Mouse (Mus musculus) kidney, postnatal 36 days (tissue): ENCODE data around the gene Ift57.

Experiments used
- DNase-seq, 2 experiments: peaks; one replicate each; pipeline ENCODE4 v3.0.0; 2021 to 2022; ENCODE audit warnings: mixed read lengths in 2 of 2

Ift57 gene

DNA sequence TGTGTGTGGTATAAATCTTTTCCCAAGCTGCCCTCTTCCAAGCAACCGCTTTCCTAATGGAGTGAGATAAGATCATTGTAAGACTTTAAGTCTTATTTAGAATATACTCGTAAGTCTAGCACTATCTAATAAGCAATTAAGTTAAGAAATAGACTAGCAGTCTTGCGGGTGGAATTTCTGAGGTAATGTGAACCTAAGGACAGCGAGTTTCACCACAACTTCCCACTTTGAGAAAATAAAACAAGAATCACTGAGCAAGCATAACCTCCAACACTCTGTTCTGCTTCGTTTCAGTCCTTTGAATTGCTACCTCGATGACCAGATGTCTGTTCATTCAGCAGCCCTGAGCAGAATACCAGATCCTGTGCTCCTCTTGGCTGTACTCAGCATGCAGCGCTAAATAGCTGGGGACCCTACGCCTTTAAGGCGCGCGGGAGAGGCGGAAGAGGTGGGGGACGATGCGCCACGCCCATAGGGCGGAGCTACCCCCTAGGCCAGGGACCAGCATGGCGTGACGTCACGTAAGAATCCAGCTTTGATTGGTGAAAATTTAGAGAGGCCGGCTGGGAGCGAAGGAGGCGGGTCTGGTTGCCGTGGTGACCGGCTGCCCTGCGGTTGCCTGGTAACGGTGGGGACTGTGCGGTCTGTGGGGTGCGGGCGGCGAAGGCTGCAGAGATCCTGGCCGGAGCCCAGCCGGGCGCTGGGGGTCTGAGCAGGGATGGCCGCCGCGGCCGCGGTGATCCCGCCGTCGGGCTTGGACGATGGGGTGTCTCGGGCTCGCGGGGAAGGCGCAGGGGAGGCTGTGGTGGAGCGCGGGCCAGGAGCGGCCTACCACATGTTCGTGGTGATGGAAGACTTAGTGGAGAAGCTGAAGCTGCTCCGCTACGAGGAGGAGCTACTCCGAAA is at the start of gene Ift57:
Gene Ift57, plus strand, starts transcription at position 614 of the 906 bp plus-strand sequence.
- peak; percentile 99 for DNase-seq

DNA sequence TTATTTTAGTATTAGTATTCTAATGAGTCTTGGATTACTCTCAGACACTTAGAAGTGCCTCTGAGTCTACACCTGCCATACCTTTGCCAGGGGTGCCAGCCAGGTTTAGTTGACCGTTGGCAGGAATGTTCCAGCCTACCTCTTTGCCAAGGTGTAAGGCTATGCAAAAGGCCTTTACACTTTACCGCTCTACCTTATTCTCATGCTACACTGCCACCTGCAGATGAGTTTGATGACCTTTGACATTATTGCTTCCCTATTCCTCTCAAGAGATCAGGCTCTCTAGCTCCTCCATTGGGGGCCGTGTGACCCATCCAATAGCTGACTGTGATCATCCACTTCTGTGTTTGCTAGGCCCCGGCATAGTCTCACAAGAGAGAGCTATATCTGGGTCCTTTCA is 41.9 kb upstream of the Ift57 start:
- DNase-seq: peak; percentile 7 to 38

DNA sequence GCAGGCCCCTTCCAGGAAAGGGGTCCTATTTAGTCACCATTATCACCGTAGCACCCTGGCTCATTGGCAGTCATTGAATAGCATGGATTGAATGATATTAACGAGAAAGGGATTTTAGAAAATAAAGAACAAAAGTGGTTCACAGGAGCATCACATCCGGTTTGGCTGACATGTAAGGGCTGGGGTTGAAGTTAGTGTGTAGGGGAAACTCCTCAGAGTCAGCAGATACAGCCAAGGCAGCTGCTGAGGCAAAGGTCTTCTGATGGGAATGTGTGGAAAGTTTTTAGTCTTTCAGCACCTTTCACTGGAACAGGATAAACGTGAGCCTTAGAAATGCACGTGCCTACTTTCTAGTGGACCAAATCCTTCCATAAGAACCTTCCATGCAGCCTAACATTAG is 41.0 kb upstream of the Ift57 start:
- DNase-seq: no peak

DNA sequence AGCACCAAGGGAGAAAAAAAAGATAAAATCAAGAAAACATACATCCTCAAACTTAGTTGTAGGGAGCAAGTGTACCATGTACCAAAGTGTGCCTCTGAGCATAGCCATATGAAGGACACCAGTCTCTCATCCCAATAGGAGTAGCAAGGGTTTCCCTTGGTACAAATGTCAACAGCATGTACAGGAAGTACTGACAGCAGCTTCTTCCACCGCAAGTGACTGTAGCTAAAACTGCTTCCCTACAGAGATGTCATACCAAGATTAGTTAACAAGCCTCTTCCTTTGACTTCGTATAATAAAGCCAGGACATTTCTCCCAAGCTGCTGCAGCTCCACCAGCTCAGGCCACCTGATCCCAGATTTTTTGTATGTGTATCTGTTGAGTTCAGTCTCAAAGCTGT is 39.9 kb upstream of the Ift57 start:
- DNase-seq: no peak

DNA sequence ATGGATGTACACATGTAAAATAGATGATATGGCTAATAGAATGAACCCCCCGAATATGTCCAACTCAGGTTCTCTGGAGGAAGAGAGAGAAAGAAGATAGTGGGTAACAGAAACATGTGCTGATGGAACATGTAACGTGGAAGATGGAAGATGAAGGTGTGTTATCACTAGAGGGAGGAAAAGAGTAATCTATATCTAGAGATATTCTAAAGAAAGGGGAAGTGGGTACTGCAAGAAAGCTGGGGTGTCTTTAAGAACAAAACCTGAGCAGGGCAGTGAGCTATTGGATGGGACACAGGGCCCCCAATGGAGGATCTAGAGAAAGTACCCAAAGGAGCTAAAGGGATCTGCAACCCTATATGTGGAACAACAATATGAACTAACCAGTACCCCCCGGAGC is 38.9 kb upstream of the Ift57 start:
- no peak for DNase-seq

GRCm38 (mm10) chr16:49662201-49662600 is 36.8 kb upstream of the Ift57 start:
- no peak for DNase-seq

- no peak for DNase-seq
Measured at GRCm38 (mm10) chr16:49664677-49665076, 34.4 kb upstream of the Ift57 start.

DNA sequence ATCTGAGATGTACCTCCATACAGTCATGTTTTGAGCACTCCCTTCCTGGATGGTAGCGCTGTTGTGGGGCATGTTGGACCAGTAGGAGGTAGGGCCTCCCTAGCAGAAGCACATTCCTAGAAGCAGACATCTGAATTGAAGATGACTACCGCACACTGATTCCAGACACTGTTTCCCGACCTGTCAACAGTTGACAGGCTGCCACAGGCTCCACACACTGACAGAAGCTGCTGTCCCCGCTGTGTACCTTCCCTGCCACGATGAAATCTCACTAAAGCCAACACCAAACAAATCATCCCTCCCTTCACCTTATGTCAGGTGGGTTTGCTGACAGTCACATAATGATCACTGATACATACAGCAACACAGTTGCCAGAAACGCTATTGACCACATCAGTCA is 19.4 kb upstream of the Ift57 start:
- DNase-seq: no peak

- DNase-seq: no peak
Measured at GRCm38 (mm10) chr16:49684961-49685360, 14.1 kb upstream of the Ift57 start.

DNA sequence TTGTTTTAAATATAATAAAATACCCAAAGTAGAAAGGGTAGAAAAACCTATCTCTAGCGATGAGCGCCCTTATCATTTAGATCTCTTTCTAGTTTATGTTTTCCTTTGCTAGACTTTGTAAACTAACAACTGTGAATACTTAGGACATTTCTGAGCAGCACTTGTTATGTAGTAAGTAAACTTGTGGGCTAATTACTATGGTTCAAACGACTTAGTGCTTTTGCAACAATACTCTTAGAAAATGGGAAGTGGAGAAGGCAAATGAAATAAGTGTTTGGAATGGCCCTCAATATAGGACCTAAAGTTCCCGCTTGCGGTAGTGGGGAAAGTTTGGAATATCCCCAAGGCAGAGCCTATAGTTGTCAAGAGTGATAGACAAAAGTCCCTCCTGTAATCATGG is 788 bp downstream of the Ift57 start:
- DNase-seq: no peak

- DNase-seq: no peak
Measured at GRCm38 (mm10) chr16:49708074-49708473, 9.0 kb downstream of the Ift57 start.

GRCm38 (mm10) chr16:49710188-49710587 is 11.2 kb downstream of the Ift57 start:
- DNase-seq: no peak

DNA sequence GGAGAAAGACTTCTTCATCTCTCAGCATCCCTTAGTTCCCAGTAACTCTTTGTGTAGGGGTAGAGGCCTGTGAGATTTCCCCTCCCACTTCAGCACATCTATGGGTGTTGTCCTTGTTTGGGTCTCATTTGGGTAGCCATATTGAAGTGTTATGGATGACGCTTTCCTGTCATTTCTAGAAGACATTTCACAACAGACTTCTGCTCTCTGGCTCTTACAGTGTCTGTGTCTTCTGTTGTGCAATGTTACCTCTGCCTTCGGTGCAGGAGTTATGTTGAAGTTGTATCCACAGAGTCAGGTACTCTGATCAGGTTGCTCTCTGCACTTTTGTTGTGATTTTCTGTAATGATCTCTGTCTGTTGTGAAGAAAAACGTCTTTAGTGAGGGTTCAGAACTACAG is 14.3 kb downstream of the Ift57 start:
- DNase-seq: no peak

DNA sequence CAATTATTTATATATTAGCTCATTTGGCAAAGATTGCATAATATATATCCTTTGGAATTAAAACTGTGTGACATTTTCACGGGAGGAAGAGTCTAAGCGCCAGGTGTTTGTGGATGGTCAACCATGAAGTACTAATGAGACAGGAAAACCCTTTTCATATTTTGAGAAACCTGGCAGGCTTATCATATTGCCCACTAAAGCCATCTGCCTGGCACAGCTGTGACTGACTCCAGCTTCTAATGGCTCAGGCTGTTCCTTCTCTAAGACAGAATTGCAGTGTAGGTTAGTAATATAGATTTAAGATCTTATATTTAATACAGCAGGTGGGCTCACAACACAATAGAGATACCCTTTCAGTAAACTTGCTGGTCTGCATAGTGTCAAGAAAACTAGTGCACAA is 21.6 kb downstream of the Ift57 start:
- no peak for DNase-seq

DNA sequence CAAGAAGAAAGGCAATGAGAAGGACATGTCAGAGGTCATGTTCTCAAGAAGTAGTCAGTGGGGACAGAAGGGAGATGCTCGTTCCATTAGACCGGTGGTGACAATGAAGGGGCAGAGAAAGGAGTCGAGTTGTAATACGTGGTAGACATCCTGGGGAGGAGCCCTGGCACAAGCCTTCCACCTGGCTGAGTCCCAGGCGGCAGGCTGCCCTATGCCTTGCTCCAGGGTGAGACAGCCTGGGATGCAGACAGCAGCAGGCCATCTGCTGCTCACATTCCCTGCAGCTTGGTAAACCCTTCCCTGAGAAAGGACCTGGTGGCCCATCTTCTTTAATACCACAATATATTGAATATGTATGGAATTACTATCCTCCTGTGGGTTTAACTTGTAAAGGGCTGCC is 22.6 kb downstream of the Ift57 start:
- DNase-seq: peak in 1 of 2 experiments; percentile 16

DNA sequence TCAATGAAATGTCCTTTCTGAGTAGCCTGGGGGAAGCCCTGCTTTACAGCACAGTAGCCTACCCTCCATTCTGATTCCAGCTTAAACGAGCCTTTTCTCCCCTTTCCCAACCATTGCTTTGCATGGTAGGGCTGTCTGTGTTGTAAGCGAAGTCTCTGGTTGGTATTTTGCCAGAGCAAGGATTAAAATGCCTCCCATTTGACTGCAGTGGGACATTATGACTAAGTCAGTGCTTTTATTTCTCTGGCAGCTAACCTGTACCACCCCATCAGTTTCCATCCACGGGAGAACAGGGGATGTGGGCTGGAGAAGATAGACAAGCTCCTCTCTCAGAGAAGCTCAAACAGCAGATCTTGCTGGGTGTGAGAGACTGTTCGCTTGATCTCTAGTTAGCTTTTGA is 24.2 kb downstream of the Ift57 start:
- no peak for DNase-seq

- DNase-seq: no peak
Measured at GRCm38 (mm10) chr16:49724232-49724631, 25.2 kb downstream of the Ift57 start.

- no peak for DNase-seq
Measured at GRCm38 (mm10) chr16:49724931-49725330, 25.9 kb downstream of the Ift57 start.

- no peak for DNase-seq
Measured at GRCm38 (mm10) chr16:49725446-49725845, 26.4 kb downstream of the Ift57 start.

DNA sequence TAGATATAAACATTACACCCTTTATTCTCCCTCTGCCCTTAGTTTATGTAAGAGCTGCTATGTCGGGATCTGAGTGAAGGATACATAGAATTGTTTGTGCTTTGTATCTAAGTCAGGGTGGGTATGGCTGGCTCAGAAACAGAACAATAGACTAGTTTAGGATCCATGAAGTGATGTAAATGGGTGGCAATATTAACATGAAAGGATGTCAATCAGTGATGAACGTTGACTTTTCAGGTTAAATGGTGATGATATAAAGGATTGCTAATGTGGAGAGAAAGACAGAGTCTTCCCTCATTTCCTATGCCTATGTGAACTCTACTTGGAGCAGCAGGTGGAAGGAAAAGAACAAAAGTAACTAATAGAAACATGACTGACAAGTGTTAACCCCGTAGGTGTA is 27.2 kb downstream of the Ift57 start:
- DNase-seq: no peak

DNA sequence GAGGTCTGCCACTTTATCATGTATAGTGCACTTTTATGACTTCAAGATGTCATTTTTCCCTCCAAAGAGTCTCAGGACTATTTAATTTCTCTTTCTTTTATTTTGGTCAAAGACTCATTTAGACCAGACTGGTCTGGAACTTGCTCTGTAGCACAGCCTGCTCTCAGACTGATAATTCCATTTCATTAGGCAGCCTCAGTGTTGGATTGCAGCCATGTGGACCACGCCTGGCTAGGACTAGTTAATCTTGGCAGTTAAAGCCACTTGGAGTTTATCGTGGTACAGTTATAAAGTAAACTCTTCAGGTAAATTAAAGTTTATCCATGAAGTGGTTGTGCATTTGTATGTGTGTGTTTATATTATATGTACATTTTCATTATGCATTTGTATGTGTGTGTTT is 27.7 kb downstream of the Ift57 start:
- peak; percentile 17 to 26 for DNase-seq

GRCm38 (mm10) chr16:49736536-49736935 is 37.5 kb downstream of the Ift57 start:
- no peak for DNase-seq

- DNase-seq: no peak
Measured at GRCm38 (mm10) chr16:49747360-49747759, 48.3 kb downstream of the Ift57 start.

GRCm38 (mm10) chr16:49752906-49753305 is 53.9 kb downstream of the Ift57 start:
- DNase-seq: no peak

DNA sequence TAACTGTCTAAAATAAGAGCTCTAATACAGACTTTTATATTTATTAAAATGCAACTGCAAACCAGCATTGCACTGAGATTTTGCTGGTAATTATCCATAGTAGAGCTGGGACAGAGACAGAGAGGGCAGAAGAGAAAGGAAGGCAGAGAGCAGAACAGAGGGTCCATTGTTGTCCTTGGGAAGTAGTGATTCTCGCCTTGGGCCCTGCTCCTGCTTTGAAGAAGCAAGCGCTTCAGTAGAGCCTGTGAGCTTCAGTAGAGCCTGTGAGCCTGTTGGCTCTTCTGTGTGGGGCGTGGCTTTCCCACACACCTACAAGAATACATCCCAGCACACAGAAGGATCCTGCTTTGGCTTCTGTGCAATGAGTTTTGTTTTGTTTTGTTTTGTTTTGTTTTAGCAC is 54.3 kb downstream of the Ift57 start:
- DNase-seq: no peak
